Comparison of ENCODE assay signal across 11 mouse cellular contexts in the genomic region with DNA sequence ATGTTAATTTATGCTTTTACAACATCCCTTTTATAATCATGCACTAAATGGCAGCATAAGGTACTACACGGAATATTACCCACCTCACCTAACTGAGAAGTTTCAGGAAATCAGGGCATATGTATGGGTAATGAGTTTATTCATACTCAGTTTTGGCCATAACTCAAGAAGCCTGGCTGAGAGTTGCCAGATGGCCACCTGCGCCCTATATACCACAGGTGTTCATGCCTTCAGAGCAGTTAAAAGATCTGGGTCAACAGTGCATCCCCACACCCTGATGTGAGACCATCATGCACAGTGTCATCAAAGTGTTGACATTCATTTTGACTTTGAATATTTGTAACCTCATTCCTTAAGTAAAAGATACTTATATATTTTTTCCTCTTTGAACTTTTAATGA.
A peak's percentile ranks its signal among the peaks of the same experiment; 100 is the strongest.
DNase-seq lines count a peak whose midpoint lies in the region.
"Had no signal": no experiment of that assay in that cellular context is flagged by ENCODE, and none has a peak within 500 bp of the region (broad histone marks: within the 10 kb centered on the region; RNA-seq: fewer than 3 reads in every experiment).

No protein-coding gene starts in this region.

- intact Hi-C loops in left cerebral cortex, postnatal 4 days (cut with DNase I): no loop called here
- intact Hi-C loops in left cerebral cortex, postnatal 14 days (cut with DNase I): no loop called here

- DNase-seq in left cerebral cortex, postnatal 4 days: peak; percentile 50
- DNase-seq in left cerebral cortex, adult 9 months (ENCODE audit: low spot score in 2 of 2): no peak
- DNase-seq in cerebellum, adult 11 months: peak; percentile 74
- peak; percentile 90 for DNase-seq in cerebellum, adult 9-11 months
- DNase-seq in thymus, postnatal 25 days: peak; percentile 2
- no peak for DNase-seq in left cerebral cortex, postnatal 14 days (ENCODE audit: low spot score in 2 of 2)
- DNase-seq in gastrocnemius, postnatal 10 days: no peak
- DNase-seq: adrenal gland, postnatal 14 days; heart, postnatal 10 days; midbrain, embryonic 14.5 days; right cerebral cortex, postnatal 14 days had no signal

Comparison
In these comparisons a context has a peak if more than half of its experiments do, and no peak if none do; other contexts are left out.
1. DNase-seq: peak in left cerebral cortex, postnatal 4 days (single experiment), cerebellum, adult 11 months (single experiment), cerebellum, adult 9-11 months (single experiment) and thymus, postnatal 25 days (single experiment); none in left cerebral cortex, adult 9 months (0 of 2), left cerebral cortex, postnatal 14 days (0 of 2) and gastrocnemius, postnatal 10 days (single experiment).